Mouse (Mus musculus) bone marrow, adult 2 months (tissue): ENCODE data around the gene Aoc2. TPM values are rescaled to one million over a fixed set of nuclear protein-coding genes. Genes with fewer than 3 reads are reported as not detected.

Source experiments
- H3K27ac ChIP-seq: fragments of 200-500 bp; 2 replicates; pipeline ENCODE4 v1.5.1; 2012; ENCODE audit warnings: low read depth, mild to moderate bottlenecking, control low read depth, inconsistent platforms, low read length; ENCODE audit not compliant: control insufficient read depth, poor library complexity, insufficient read depth
- H3K4me1 ChIP-seq: fragments of 200-500 bp; 2 replicates; pipeline ENCODE4 v1.6.1; 2011; ENCODE audit warnings: low read length; ENCODE audit not compliant: control insufficient read depth, insufficient read depth
- H3K4me3 ChIP-seq: fragments of 200-500 bp; replicated peaks from 2 replicates; pipeline ENCODE3; 2011; ENCODE audit warnings: mild to moderate bottlenecking, low read depth, low read length, control low read depth; ENCODE audit not compliant: control insufficient read depth
- CTCF ChIP-seq: fragments of 200-500 bp; IDR thresholded peaks from 2 replicates; pipeline ENCODE4 v1.5.1; 2011; ENCODE audit warnings: low read length, control low read depth; ENCODE audit not compliant: control insufficient read depth, insufficient read depth
- POLR2A ChIP-seq: fragments of 200-500 bp; IDR thresholded peaks from 2 replicates; pipeline ENCODE4 v1.6.1; 2011; ENCODE audit warnings: low read depth, mild to moderate bottlenecking, control low read depth, low read length, borderline replicate concordance; ENCODE audit not compliant: control insufficient read depth
- WGBS: fragments of 180-500 bp; shearing (Covaris S2); methylation state at CpG from one replicate; pipeline ENCODE4 v1.1.7; 2018; 5-methylcytosine and 5-hydroxymethylcytosine counted together
- polyA plus RNA-seq: library from polyadenylated mRNA; stranded (reverse); fragments of >200 nt; gene quantifications from 2 replicates; pipeline ENCODE4 v1.2.4, GENCODE M21; 2011; ENCODE audit warnings: low replicate concordance; ENCODE audit not compliant: missing spikeins, insufficient read depth, insufficient read length

Gene Aoc2
- polyA plus RNA-seq, 1 experiment: 12.4 TPM

GRCm38 (mm10) chr11:101282896-101283295 lies 42.0 kb upstream of the Aoc2 start:
- H3K4me1 ChIP-seq: peaks cover 2% of the 10 kb centered on the region
- no peak overlapping the region for H3K4me3 ChIP-seq
- TF ChIP-seq CTCF (no peak), POLR2A (no peak)
- WGBS: 74% methylated on average over 5 of the region's 5 CpGs
- no peak overlapping the region for H3K27ac ChIP-seq

GRCm38 (mm10) chr11:101283805-101284204 lies 41.1 kb upstream of the Aoc2 start:
- 84% methylated on average over 4 of the region's 4 CpGs for WGBS
- Histone ChIP-seq H3K4me1 (no peaks in the 10 kb centered on the region; the same call in 1 of the 2 replicates), H3K4me3 (no peak overlapping the region), H3K27ac (no peak overlapping the region)
- TF ChIP-seq CTCF: no peak
- no peak for TF ChIP-seq POLR2A

GRCm38 (mm10) chr11:101287306-101287705 lies 37.6 kb upstream of the Aoc2 start:
- TF ChIP-seq POLR2A (no peak), CTCF (no peak)
- Histone ChIP-seq H3K27ac (no peak overlapping the region), H3K4me1 (no peaks in the 10 kb centered on the region; the same call in 1 of the 2 replicates), H3K4me3 (no peak overlapping the region)
- WGBS: 58% methylated on average over 9 of the region's 9 CpGs

GRCm38 (mm10) chr11:101291231-101291630 lies 33.6 kb upstream of the Aoc2 start:
- TF ChIP-seq CTCF: no peak
- TF ChIP-seq POLR2A: no peak
- no peaks in the 10 kb centered on the region for H3K4me1 ChIP-seq
- WGBS: 93% methylated on average over 8 of the region's 8 CpGs
- no peak overlapping the region for H3K4me3 ChIP-seq
- H3K27ac ChIP-seq: no peak overlapping the region

GRCm38 (mm10) chr11:101295191-101295590 lies 29.7 kb upstream of the Aoc2 start:
- no peak for TF ChIP-seq CTCF
- no peak for TF ChIP-seq POLR2A
- no peak overlapping the region for H3K4me3 ChIP-seq
- no peak overlapping the region for H3K27ac ChIP-seq
- no peaks in the 10 kb centered on the region; the same call in 1 of the 2 replicates for H3K4me1 ChIP-seq
- 96% methylated on average over 8 of the region's 8 CpGs for WGBS

GRCm38 (mm10) chr11:101300881-101301280 lies 24.0 kb upstream of the Aoc2 start:
- no peaks in the 10 kb centered on the region; the same call in 1 of the 2 replicates for H3K4me1 ChIP-seq
- peak; percentile 43 for TF ChIP-seq CTCF
- no peak for TF ChIP-seq POLR2A
- H3K4me3 ChIP-seq: peak overlapping the region; percentile 77
- H3K27ac ChIP-seq: no peak overlapping the region
- 57% methylated on average over 7 of the region's 7 CpGs for WGBS

GRCm38 (mm10) chr11:101301299-101302003 lies 23.4 kb upstream of the Aoc2 start:
- peak overlapping the region; percentile 77 for H3K4me3 ChIP-seq
- TF ChIP-seq CTCF (no peak), POLR2A (no peak)
- H3K27ac ChIP-seq: peak overlapping the region; percentile 60
- H3K4me1 ChIP-seq: no peaks in the 10 kb centered on the region; the same call in 1 of the 2 replicates
- WGBS: 8% methylated on average over 26 of the region's 26 CpGs

- peak within 1 kb of the TSS; percentile 77 for H3K4me3 ChIP-seq
- H3K27ac ChIP-seq: peak within 1 kb of the TSS; percentile 60
- H3K4me1 ChIP-seq: no peaks in the 10 kb centered on the region; the same call in 1 of the 2 replicates
- TF ChIP-seq CTCF (peak; percentile 86), POLR2A (peak; percentile 77; the same call in 1 of the 2 replicates)
- 7% methylated on average over 39 of the region's 39 CpGs for WGBS
Observed at GRCm38 (mm10) chr11:101302004-101302798, 22.7 kb upstream of the Aoc2 start, which contains the start of gene Becn1. Gene Becn1, minus strand, starts transcription at chr11:101302286.
